Mouse (Mus musculus): ENCODE measurements around the gene Cd99l2.
"Not testable (repeated sequence)": the region's sequence is repeated elsewhere in the genome, so short reads cannot be mapped to it uniquely, and the experiment has no call there.

Gene Cd99l2

DNA sequence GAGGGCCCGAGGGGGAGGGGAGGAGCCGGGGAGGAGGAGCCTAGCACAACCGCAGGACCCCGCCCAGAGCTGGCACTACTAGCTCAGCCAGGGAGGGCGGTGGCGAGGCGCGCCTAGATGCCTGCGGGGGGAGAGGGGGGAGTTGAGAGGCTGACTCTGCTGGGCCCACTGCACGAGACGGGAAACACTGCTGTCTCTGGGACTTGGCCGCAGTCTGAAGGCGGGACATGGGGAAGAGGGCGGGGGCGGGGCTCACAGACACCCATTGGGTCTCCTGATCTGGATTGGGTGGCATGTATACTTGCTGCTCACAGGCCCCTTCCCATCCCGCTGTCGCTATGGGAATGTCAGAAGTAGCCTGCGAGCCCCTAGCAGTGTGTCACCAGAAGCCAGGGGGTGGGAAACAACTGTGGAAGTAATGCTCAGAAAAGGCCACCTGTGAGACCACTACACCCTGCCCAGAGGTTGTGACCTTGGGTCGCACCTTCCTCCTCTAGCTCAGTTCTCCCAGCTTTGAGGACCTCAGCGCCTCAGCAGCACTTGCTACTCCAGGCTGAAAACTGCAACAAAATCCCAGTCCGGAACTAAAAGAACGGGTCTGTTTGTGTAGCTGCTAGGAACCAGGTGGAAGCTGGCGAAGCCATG is at the start of gene Cd99l2:
Gene Cd99l2, minus strand, starts transcription at position 216 of the 645 bp plus-strand sequence.
- peak; percentile 80 for DNase-seq (ENCODE audit: low spot score)

- no peak for DNase-seq (ENCODE audit: low spot score)
Observed at GRCm38 (mm10) chrX:71540821-71541510, 48.3 kb upstream of the Cd99l2 start.

DNA sequence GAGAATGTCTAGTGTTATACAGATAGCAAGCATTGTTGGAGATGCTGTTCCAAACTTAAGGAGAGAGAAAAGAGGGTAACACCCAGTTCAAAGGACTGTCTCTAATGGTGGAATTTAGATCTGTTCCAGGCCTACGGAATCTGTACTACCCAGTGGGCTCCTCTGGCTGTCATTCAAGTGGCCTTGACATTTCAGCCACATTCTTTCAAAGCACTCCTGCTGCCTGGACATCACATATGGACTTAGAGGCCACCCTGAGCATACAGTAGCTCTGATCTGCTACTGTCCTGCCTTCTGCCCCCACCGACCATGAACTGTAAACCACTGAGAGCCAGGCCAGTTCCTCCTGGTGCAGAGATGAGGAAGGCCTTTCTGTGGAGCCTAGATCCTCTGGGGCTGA is 45.1 kb upstream of the Cd99l2 start:
- no peak for DNase-seq (ENCODE audit: low spot score)

- DNase-seq (ENCODE audit: low spot score) = no peak
Observed at GRCm38 (mm10) chrX:71534102-71534501, 41.5 kb upstream of the Cd99l2 start.

GRCm38 (mm10) chrX:71532635-71533034 is 40.0 kb upstream of the Cd99l2 start:
- DNase-seq (ENCODE audit: low spot score) = no peak

DNA sequence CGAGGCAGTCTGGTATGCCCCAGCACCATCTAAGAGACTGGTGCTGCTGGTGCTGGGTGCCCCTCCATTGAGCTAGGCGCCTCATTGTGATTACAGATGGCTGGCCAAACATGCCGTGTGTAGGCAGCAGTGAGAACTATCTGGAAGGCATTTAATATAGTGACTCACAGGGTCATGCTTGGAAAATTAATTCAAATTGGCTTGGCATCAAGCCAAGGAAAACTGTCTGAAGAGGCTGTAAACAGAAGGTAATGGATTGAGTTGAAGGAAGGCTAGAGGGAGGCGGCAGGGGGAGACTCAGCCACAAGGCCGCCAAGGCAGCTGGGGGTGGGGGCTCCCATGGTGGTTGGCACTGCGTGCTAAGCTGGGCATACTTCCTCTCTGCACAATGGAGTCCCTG is 36.0 kb upstream of the Cd99l2 start:
- peak; percentile 62 for DNase-seq (ENCODE audit: low spot score)

DNA sequence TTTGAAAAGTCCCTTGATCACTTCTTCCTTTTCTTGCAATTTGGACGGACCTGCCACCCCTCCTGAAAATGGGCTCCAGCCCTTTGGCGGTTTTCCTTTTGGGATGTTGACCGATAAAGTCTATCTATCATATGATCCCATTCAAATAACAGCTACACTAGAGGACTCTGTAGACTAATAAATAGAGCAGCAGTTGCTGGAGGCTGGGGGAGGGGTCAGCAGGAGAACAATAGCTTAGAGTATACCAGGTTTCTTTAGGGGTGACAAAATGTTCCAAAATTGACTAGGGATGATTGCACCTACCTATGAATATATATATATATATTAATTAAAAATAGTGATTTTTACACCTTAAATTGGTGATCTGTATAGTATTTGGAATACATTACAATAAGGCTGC is 35.5 kb upstream of the Cd99l2 start:
- DNase-seq (ENCODE audit: low spot score) = no peak

GRCm38 (mm10) chrX:71527461-71527860 is 34.8 kb upstream of the Cd99l2 start:
- DNase-seq (ENCODE audit: low spot score) = no peak

DNA sequence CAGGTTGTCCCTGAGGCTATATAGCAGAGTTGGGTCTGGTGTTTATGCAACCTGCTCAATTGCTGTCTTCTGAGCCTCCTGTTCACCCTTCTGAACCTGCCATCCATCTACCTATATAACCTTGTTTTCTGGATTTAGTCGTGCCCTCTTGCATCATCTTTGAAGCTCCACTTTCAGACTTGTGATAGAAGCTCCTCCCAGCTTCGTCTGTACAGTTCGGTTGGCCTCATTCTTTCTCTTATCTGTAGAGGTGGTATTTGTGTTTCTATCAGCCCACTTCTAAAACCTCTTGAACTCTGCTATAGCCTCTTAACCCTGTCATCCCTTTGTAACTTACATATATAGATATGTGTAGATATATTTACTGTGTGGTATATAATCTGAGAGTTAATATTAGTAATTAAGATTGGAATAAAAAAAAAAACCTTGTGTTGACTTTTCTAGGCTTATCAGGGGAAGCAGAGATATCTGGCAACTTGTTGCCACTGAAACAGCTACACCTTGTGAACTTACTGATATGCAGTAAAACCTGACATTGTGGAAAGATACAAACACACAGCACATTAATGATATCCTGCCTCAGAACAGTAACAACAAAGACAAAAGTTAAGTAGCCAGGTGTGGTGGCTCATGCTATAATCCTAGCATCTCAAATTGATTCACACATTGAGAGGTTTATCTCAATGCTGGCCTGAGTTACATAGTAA is 33.1 kb upstream of the Cd99l2 start:
- no peak for DNase-seq (ENCODE audit: low spot score)

DNA sequence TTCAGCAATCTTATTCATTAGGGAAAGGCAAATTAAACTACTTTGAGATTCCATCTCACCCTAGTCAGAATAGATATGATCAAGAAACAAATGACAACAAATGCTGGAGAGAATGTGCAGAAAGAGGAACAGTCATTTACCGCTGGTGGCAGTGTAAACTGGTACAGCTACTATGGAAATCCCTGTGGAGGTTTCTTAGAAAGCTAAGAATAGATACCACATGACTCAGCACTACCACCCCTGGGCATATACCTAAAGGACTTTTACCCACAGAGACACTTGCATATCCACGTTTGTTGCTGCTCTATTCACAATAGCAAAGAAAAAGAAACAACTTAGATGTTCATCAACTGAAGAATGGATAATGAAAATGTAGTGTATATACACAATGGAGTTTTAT is 31.7 kb upstream of the Cd99l2 start:
- DNase-seq (ENCODE audit: low spot score) = no peak

DNA sequence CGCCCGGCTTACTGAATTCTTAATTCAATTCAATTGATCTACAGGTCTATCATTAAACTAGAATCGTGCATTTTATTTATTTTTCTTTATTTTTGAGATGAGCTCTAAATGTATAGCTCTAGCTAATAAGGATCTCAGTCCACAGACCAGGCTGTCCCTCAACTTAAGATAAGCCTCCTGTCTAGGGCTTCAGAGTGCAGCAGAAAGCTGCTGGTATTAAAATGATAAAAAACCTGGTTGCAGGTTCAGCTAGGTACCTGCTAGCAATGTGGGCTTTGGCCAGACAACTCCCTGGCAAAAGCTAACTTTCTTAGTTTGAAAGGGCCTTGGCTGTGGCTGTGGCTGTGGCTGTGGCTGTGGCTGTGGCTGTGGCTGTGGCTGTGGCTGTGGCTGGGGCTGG is 30.2 kb upstream of the Cd99l2 start:
- DNase-seq (ENCODE audit: low spot score) = no peak

DNA sequence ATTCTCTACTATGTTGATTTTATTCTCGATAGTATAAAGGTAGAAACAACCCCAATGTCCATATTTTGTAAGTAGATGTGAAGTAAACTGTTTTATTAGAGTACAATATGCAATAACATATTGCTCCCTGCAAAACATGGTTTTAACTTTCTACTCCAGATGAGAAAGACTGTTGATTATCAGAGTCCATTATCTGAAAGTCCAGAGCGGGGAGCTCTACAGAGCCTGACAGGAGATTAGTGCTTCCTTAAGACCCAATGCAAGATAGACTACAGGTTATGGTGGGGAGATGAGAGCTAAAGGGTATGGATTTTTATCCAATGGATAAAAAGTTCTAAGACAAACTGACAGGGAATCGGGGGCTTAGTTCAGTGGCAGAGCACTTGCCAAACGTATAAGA is 26.6 kb upstream of the Cd99l2 start:
- DNase-seq (ENCODE audit: low spot score) = no peak

GRCm38 (mm10) chrX:71506591-71506990 is 13.9 kb upstream of the Cd99l2 start:
- not testable (repeated sequence) for DNase-seq (ENCODE audit: low spot score)

DNA sequence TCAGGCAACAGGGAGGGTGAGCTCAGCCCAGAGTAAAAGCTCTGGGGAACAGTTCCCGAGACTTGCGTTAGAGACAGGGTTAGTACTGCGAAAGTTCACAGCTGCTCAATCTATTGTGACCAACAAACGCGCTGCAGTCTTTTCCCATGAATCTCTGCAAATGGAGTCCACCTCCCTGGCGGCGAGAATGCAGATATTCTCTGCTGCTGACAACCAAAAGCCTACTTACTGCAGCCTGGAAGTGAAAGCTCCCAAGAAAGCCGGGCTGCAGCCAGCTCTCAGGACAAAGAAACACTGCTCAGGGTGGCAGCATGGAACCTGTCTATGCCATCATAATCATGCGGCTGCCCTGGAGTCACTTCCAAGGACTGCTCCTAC is 619 bp upstream of the Cd99l2 start:
- DNase-seq (ENCODE audit: low spot score) = peak; percentile 43

GRCm38 (mm10) chrX:71491931-71492633 is 567 bp downstream of the Cd99l2 start:
- peak; percentile 7 for DNase-seq (ENCODE audit: low spot score)

GRCm38 (mm10) chrX:71489353-71489752 is 3.3 kb downstream of the Cd99l2 start:
- no peak for DNase-seq (ENCODE audit: low spot score)

GRCm38 (mm10) chrX:71482244-71482643 is 10.4 kb downstream of the Cd99l2 start:
- no peak for DNase-seq (ENCODE audit: low spot score)

- DNase-seq (ENCODE audit: low spot score) = no peak
Observed at GRCm38 (mm10) chrX:71475992-71476391, 16.7 kb downstream of the Cd99l2 start.

DNA sequence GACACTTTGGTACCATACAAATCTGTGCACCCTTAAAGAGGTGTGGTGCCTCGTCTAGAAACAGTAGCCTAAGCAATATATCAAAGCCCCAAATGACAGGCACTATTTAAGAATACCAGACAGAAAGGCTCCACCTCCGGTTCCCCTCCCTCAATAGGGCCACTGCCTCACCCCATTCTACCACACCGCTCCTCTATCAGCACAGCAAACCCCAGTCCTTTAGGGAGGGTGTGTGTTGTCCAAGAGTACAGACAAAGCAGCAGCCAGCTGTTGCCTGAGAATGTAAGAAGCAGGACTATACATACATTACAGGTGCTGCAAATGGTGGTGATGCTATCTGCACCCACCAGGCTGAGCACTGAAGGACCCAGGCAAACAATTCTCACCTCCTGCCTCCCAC is 17.2 kb downstream of the Cd99l2 start:
- no peak for DNase-seq (ENCODE audit: low spot score)

GRCm38 (mm10) chrX:71475084-71475483 is 17.6 kb downstream of the Cd99l2 start:
- no peak for DNase-seq (ENCODE audit: low spot score)

DNA sequence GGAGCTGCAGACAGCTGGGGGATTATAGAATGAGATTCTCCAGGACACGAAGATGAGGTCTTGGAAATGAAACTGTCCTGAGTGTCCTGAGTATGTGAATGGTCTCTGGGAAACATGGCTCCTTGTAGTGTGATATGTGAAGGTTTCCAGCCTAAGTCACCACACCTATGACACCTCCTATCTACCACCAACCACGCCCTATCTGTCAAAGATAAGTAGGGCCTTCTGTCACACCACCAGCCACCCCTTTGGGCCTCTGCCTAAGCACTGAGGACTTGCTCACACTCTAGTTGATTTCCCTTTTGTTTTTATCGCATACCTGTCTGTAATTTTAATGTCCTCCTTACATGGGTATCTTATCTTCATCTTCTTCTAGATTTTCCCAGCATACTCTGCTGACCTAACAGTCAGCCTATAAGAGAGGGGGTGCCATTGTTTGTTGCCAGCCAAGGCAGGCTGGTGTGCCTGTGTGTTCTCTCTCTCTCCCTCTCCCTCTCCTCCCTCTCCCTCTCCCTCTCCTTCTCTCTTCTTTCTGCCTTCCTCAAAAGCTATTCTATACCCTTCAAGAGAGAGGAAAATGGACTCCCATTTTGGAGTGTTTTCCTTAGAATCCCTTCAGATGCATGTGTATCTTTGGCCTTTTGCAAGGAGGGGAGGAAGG is 18.2 kb downstream of the Cd99l2 start:
- no peak for DNase-seq (ENCODE audit: low spot score)

GRCm38 (mm10) chrX:71468639-71469295 is 23.9 kb downstream of the Cd99l2 start:
- no peak for DNase-seq (ENCODE audit: low spot score)
